29 mouse cellular contexts compared by ENCODE assay signal in the genomic region with DNA sequence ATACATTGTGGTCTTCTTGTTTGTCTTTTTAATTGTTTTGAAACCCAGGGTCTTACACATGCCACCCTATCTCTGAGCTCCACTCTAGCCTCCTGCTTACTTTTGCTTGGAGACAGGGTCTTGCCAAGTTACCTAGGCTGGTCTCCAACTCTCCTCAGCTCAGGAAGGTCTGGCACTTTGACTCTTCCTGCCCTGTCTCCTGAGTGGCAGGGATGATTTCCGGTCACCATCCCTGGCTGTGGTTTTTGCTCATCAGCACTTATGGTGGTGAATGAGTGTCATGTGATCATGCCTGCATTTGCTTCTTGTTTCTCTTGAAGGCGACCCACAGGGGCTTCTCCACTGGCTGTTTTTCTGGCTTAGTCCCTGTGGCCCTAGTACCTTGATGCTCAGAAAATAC. TPM values are rescaled to one million over a fixed set of nuclear protein-coding genes. Genes with fewer than 3 reads are reported as not detected.
"Had no signal": no experiment of that assay in that cellular context is flagged by ENCODE, and none has a peak within 500 bp of the region (broad histone marks: within the 10 kb centered on the region; RNA-seq: fewer than 3 reads in every experiment).

No protein-coding gene starts in this region.

- DNase-seq: heart, postnatal 10 days; heart, postnatal 14 days; heart, postnatal 36 days; heart, postnatal 4 days; kidney, adult 11 months; kidney, adult 18-20 months; kidney, adult 8-10 months; kidney, adult 9 months; kidney, postnatal 14 days; kidney, postnatal 36 days; kidney, postnatal 4 days; layer of hippocampus, adult 9-11 months; layer of hippocampus, postnatal 36 days had no signal

- H3K4me3 ChIP-seq: heart, embryonic 10.5 days; heart, embryonic 12.5 days; heart, embryonic 13.5 days; heart, embryonic 15.5 days; hindbrain, embryonic 10.5 days; hindbrain, embryonic 12.5 days; hindbrain, embryonic 13.5 days; hindbrain, embryonic 15.5 days; intestine, embryonic 15.5 days; kidney, embryonic 15.5 days; layer of hippocampus, adult 2 months; left cerebral cortex, adult 2 months had no signal

- H3K36me3 ChIP-seq: heart, embryonic 10.5 days; heart, embryonic 12.5 days; heart, embryonic 15.5 days; hindbrain, embryonic 12.5 days; hindbrain, embryonic 13.5 days; hindbrain, embryonic 15.5 days; intestine, embryonic 15.5 days had no signal

- H3K27ac ChIP-seq: heart, embryonic 10.5 days; heart, embryonic 13.5 days; heart, embryonic 15.5 days; hindbrain, embryonic 10.5 days; hindbrain, embryonic 12.5 days; hindbrain, embryonic 13.5 days; hindbrain, embryonic 14.5 days; hindbrain, embryonic 15.5 days; hindbrain, postnatal 0 days; intestine, embryonic 15.5 days; kidney, embryonic 15.5 days; kidney, postnatal 0 days; layer of hippocampus, adult 2 months; left cerebral cortex, adult 2 months had no signal

- H3K27me3 ChIP-seq: heart, embryonic 12.5 days; heart, embryonic 13.5 days; heart, embryonic 15.5 days; hindbrain, embryonic 12.5 days; hindbrain, embryonic 15.5 days; intestine, embryonic 15.5 days; kidney, embryonic 15.5 days had no signal

RNA-seq across cellular contexts. Expression of a gene that starts 29.4 kb away (rescaled TPM):
- polyA plus RNA-seq: heart, embryonic 14.5 days had no signal
